Mouse (Mus musculus) activated CD4-positive, CD25-positive, alpha-beta regulatory T cell, adult 4 months (primary cell): ENCODE data around the gene Pcp4l1. TPM values are rescaled to one million over a fixed set of nuclear protein-coding genes. Genes with fewer than 3 reads are reported as not detected.

Experiments
- ATAC-seq: one replicate; pipeline ENCODE4 v1.8.0; 2017
- polyA plus RNA-seq, 2 experiments: library from polyadenylated mRNA; unstranded; fragments of 100-300 nt; shearing (Covaris generic); gene quantifications; one replicate each; pipeline ENCODE4 v1.2.1; 2017

The Pcp4l1 gene
- polyA plus RNA-seq, 2 experiments from 2014 or later = not detected

GRCm38 (mm10) chr1:171221281-171222193 is 25.5 kb upstream of the Pcp4l1 start:
- no peak for ATAC-seq

- ATAC-seq = peak; percentile 14
These were observed 24.8 kb upstream of the Pcp4l1 start for GRCm38 (mm10) chr1:171220871-171221270.

- no peak for ATAC-seq
These were observed 20.3 kb upstream of the Pcp4l1 start for GRCm38 (mm10) chr1:171216241-171216955.

- ATAC-seq = no peak
These were observed 17.9 kb upstream of the Pcp4l1 start, which contains the start of gene Nr1i3 for GRCm38 (mm10) chr1:171213801-171214496. Nr1i3 (plus strand) TSS chr1:171213970.

- ATAC-seq = no peak
These were observed 16.8 kb upstream of the Pcp4l1 start for GRCm38 (mm10) chr1:171212854-171213253.

GRCm38 (mm10) chr1:171209409-171209808 is 13.3 kb upstream of the Pcp4l1 start:
- no peak for ATAC-seq

- ATAC-seq = no peak
These were observed 9.8 kb upstream of the Pcp4l1 start for GRCm38 (mm10) chr1:171205704-171206493.

GRCm38 (mm10) chr1:171204249-171204644 is 8.2 kb upstream of the Pcp4l1 start:
- no peak for ATAC-seq

- no peak for ATAC-seq
These were observed 7.6 kb upstream of the Pcp4l1 start for GRCm38 (mm10) chr1:171203471-171204248.

- ATAC-seq = no peak
These were observed 4.7 kb upstream of the Pcp4l1 start for GRCm38 (mm10) chr1:171200769-171201168.

- no peak for ATAC-seq
These were observed 3.5 kb upstream of the Pcp4l1 start for GRCm38 (mm10) chr1:171199532-171199931.

GRCm38 (mm10) chr1:171195046-171195822 is 834 bp downstream of the Pcp4l1 start:
- ATAC-seq = no peak

- ATAC-seq = no peak
These were observed 1.9 kb downstream of the Pcp4l1 start for GRCm38 (mm10) chr1:171193911-171194830.

- ATAC-seq = no peak
These were observed 2.8 kb downstream of the Pcp4l1 start for GRCm38 (mm10) chr1:171193093-171193840.

- ATAC-seq = no peak
These were observed 3.8 kb downstream of the Pcp4l1 start for GRCm38 (mm10) chr1:171192283-171192682.

GRCm38 (mm10) chr1:171190832-171191231 is 5.2 kb downstream of the Pcp4l1 start:
- no peak for ATAC-seq

GRCm38 (mm10) chr1:171189476-171190114 is 6.5 kb downstream of the Pcp4l1 start:
- no peak for ATAC-seq

GRCm38 (mm10) chr1:171189046-171189445 is 7.0 kb downstream of the Pcp4l1 start:
- ATAC-seq = no peak
